Mouse (Mus musculus): ENCODE measurements at regions not wholly inside any gene's neighbourhood (a gene's known extent, or its start where the extent isn't known, plus 50 kb on each side); places are given as distances from the start of the nearest gene placed in this dataset.

DNA sequence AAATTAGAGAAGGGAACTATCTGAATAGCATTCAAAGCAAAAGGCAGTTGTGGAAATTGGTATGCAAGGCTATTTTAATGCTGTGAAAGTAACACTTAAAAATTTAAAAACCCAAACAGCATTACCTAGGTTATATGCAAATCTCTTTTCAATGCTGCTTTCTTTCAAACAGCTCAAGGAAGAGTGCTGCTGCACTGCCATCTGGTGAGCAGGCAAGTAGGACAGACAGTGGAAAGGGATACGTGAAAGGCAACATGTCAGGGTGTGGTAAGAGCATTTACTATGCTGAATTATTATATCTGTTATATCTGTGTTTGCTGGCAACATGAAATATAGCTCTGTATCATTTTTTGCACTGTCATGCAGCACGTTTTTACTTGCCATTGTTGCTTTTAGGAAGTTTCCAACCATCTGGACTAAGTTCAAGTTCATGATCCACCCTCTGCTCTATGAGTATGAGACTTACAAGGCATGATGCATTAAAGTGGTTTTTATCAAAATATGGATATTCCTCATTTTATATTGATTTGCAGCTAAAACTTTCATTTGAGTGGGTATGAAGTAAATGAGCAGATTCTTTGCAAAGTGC is 1223.0 kb downstream of the Dnajb9 start:
- DNase-seq (ENCODE audit: extremely low spot score, low spot score) = no peak

DNA sequence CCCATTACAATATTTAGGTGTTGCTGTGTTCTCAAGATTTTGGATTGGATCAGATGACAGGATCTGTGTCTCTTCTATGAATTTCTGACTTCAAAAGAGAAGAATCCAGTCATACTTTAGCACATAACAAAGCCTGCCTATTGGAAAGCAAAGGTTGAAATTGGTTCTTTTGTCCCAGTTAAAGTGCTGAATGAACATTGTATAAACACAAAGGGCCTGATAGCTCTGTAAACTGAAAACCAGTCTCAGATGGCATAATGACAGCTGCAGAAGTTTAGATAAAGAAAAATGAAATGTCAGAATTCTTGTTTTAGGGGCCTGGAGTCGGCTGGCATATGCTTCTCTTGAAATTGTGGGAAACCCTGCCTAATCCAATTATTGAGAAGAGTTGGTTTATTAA is 1223.6 kb downstream of the Dnajb9 start:
- no peak for DNase-seq (ENCODE audit: extremely low spot score, low spot score)

DNA sequence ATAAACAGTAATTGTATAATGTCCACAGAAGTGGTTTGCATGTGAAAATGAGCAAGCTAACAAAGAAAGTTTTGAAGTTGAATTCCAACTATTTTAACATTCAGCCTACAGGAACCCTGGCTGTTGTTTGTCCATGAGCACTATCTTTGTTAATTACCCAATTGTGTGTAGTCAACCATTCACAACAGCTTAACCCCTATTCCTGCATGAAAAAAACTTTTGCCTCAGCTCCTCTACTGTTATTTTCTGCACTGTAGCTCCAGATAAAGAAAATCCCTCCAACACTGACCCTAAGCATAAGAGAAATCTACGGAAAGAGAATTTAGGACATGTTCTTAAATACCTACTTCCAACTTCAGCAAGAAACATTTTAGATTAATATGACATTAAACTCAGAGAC is 1224.0 kb downstream of the Dnajb9 start:
- no peak for DNase-seq (ENCODE audit: extremely low spot score, low spot score)

DNA sequence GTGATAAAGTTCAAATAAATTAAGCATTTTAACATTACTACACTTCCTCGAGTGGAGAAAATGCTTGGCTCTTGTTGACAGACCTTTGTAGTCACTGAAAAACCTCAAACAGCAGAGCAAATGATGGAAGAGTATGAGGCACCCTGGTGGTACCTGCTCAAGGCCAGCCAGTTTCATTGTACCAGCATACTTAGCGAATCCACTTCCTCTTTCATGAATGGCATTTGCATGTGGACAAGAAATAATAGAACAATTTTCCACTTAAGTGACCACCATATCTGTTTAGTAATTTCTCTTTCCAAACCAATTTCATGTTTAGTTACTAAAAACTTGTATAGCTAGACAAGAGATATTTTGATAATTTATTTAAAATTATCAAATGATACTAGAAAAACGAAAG is 1231.3 kb downstream of the Dnajb9 start:
- no peak for DNase-seq (ENCODE audit: extremely low spot score, low spot score)

DNA sequence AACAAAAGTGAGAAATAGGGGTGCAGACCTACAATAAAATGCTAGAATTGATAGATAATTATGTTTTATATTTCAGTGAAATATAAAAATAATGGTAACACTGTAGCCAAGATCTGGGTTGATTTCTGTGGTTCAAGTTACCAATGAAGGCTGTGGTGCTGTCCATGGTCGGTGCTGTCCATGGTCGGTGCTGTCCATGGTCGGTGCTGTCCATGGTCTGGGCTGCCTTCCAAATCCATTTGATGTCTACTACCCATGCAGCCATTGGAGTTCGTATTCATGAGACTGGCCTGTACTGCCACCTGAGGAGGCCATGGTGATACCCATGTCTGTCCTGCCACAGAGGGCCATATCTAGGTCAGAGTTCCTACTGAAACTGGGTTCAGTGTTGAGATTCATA is 1237.4 kb downstream of the Dnajb9 start:
- DNase-seq (ENCODE audit: extremely low spot score, low spot score) = peak; percentile 36

DNA sequence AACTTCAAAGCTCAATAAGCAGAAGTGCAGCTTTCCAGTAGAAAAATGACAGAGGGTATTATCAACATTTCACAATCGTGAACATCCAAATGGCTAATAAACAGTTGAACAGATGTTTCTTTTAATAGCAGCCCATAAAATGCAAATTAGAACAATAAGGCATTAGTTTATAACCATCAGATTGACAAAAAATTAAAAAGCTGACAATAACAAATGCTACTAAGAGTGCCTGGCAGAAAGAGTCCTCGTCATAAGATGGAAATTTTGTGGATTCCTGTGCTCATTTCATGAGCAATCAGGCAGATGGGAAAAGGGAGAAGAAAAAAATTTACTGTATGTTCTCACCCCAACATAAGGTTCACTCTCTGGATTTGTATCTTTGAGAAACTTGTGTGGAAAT is 1248.6 kb downstream of the Dnajb9 start:
- DNase-seq (ENCODE audit: extremely low spot score, low spot score) = no peak

DNA sequence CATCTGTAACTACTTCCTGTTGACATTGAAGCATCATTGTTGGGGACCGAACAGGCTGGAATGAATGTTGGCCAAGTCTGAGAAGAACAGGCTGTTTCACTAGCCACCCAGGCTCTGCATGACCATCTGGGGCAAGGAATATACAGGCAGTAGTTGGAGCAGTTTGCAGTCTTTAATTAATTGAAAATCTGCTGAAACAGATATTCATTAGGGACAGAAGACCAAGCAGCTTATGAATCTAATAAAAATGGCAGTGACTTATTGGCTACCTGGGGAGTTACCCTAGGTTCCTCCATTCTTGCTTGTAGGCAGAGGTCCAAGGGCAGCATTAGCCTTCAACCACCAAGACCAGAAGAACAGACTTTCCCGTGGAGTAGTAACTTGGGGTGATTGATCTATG is 1262.2 kb downstream of the Dnajb9 start:
- no peak for DNase-seq (ENCODE audit: extremely low spot score, low spot score)

DNA sequence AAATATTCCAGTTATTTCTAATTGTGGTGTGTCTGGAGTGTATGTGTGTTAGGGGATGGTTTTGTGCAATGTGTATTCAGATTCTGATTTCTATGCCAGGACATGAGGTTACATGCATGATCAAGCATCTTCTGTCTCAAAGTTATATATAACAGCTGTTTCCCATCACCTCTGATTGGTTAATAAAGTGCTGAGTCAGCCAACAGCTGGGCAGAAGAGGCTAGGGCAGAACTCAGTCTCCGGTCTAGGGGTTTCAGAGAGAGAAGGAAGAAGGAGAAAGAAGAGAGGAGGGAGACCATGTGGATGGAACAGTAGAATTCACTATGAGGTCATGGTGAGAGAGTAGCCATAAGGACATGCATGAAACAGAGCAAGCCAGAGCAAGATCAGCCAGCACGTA is 1295.8 kb downstream of the Dnajb9 start:
- no peak for DNase-seq (ENCODE audit: extremely low spot score, low spot score)

Measured in neural tube, embryonic 10.5 days (tissue).